9 mouse cellular contexts compared by ENCODE assay signal in the genomic region with DNA sequence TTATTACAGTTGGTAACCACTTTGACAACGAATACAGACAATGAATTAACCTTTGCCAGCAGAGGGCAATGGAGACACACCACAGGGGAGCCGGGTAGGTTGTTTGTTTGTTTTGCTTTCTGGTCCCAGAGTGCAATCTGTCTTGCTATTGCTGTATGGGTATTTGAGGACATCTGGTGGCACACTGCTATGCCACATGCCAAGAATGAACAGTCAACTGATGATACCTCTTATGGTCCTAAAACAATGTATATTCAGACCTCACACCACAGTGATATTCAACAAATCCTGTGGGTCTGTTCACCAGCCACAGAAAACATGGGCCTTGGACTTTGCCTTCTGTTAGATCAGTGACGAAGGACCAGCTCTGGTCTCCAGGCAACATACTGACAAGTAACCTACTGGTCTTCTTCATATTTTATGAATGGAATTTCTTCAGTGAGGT. TPM values are rescaled to one million over a fixed set of nuclear protein-coding genes. Genes with fewer than 3 reads are reported as not detected.
A peak's percentile ranks its signal among the peaks of the same experiment; 100 is the strongest.
DNase-seq lines count a peak whose midpoint lies in the region; ATAC-seq and TF ChIP-seq lines count a peak whose summit lies in the region.
"Had no signal": no experiment of that assay in that cellular context is flagged by ENCODE, and none has a peak within 500 bp of the region (broad histone marks: within the 10 kb centered on the region; RNA-seq: fewer than 3 reads in every experiment).

No protein-coding gene starts in this region.

- DNase-seq in kidney, adult 18-20 months, result peak; percentile 46
- DNase-seq in G1E (ENCODE audit: low spot score), result no peak
- DNase-seq in cerebellum, adult 18-20 months, result peak; percentile 61 to 65
- DNase-seq in kidney, adult 9 months, result peak; percentile 71
- peak; percentile 13 for DNase-seq in retina, postnatal 7 days (ENCODE audit: low read depth, low spot score)
- DNase-seq in forebrain, embryonic 10.5 days (ENCODE audit: extremely low spot score, low spot score), result no peak
- DNase-seq in layer of hippocampus, adult 8-10 months (ENCODE audit: low spot score in 2 of 2), result no peak

- no peaks in the 10 kb centered on the region for H3K36me3 ChIP-seq in kidney, embryonic 14.5 days (ENCODE audit: control insufficient read depth, insufficient read depth, low read length)
- no peaks in the 10 kb centered on the region for H3K36me3 ChIP-seq in G1E (replicated peaks)
- H3K36me3 ChIP-seq in forebrain, embryonic 10.5 days (replicated peaks), result peaks cover 29% of the 10 kb centered on the region

- no peaks in the 10 kb centered on the region for H3K4me1 ChIP-seq in kidney, embryonic 14.5 days (ENCODE audit: control insufficient read depth, insufficient read depth, low read length)
- no peaks in the 10 kb centered on the region for H3K4me1 ChIP-seq in G1E (ENCODE audit: insufficient read depth, low read depth, low read length)
- H3K4me1 ChIP-seq in forebrain, embryonic 10.5 days, result no peaks in the 10 kb centered on the region
- H3K4me1 ChIP-seq: midbrain, embryonic 12.5 days had no signal

- no peaks in the 10 kb centered on the region for H3K27me3 ChIP-seq in kidney, embryonic 14.5 days (ENCODE audit: control insufficient read depth, insufficient read depth, low read length)
- 0 out of 2 replicates have a peak, but pooled peaks cover 2% of the 10 kb centered on the region for H3K27me3 ChIP-seq in G1E (ENCODE audit: insufficient read depth, low read length)
- no peaks in the 10 kb centered on the region for H3K27me3 ChIP-seq in forebrain, embryonic 10.5 days (ENCODE audit: poor library complexity, severe bottlenecking)
- H3K27me3 ChIP-seq: midbrain, embryonic 12.5 days had no signal

- H3K4me3 ChIP-seq in kidney, embryonic 14.5 days (ENCODE audit: low read length), result no peak overlapping the region
- no peak overlapping the region for H3K4me3 ChIP-seq in G1E (ENCODE audit: low read depth, low read length)
- no peak overlapping the region for H3K4me3 ChIP-seq in forebrain, embryonic 10.5 days
- H3K4me3 ChIP-seq: midbrain, embryonic 12.5 days had no signal

- H3K9me3 ChIP-seq in kidney, embryonic 14.5 days (ENCODE audit: control insufficient read depth, low read length), result no peaks in the 10 kb centered on the region
- no peaks in the 10 kb centered on the region for H3K9me3 ChIP-seq in G1E (replicated peaks)
- H3K9me3 ChIP-seq in forebrain, embryonic 10.5 days, result no peaks in the 10 kb centered on the region
- H3K9me3 ChIP-seq: midbrain, embryonic 12.5 days had no signal

- no peak overlapping the region for H3K4me2 ChIP-seq in kidney, embryonic 14.5 days (replicated peaks; ENCODE audit: low read depth, low read length)
- H3K4me2 ChIP-seq: midbrain, embryonic 12.5 days had no signal

- no peak for TF ChIP-seq CTCF in G1E (IDR thresholded peaks at IDR 0.05; ENCODE audit: low read depth, low read length)

- ATAC-seq in kidney, embryonic 14.5 days (ENCODE audit: low FRiP score, low TSS enrichment), result no peak
- peak; percentile 49 for ATAC-seq in G1E (ENCODE audit: extremely low read depth, insufficient number of reproducible peaks, low FRiP score, poor library complexity, severe bottlenecking)

- no peak overlapping the region for H3K27ac ChIP-seq in kidney, embryonic 14.5 days (ENCODE audit: low read depth, low read length)
- H3K27ac ChIP-seq in forebrain, embryonic 10.5 days, result no peak overlapping the region
- H3K27ac ChIP-seq: midbrain, embryonic 12.5 days had no signal

- H3K9ac ChIP-seq in kidney, embryonic 14.5 days (ENCODE audit: low read depth, low read length), result no peak overlapping the region
- H3K9ac ChIP-seq: midbrain, embryonic 12.5 days had no signal

- WGBS in kidney, embryonic 14.5 days, result 38% methylated on average over 3 of the region's 3 CpGs
- WGBS in forebrain, embryonic 10.5 days, result 65% methylated on average over 3 of the region's 3 CpGs

RNA-seq across cellular contexts. Expression of a gene that starts 43.5 kb away (rescaled TPM):
- polyA plus RNA-seq in kidney, embryonic 14.5 days (2014; fragmentation: Nextera tagmentation; extraction: Ambion mirVana), result 11.8 and 18.1 TPM in 2 replicates
- not detected in 2 replicates for total RNA-seq in G1E (2014; fragmentation: Nextera tagmentation)
- total RNA-seq in G1E (2017), result 0.27 and 0.29 TPM in 2 replicates
- polyA plus RNA-seq in G1E (2012), result not detected in 2 replicates
- 10.9 and 11.5 TPM in 2 replicates for polyA plus RNA-seq in forebrain, embryonic 10.5 days (2016; fragmentation: Nextera tagmentation; extraction: Ambion mirVana)
- 10 to 100 TPM; 41.9 to 59.0 (median 47.0) TPM for total RNA-seq in layer of hippocampus, adult 8-10 months (2022)

Comparison
In these comparisons a context has a peak if more than half of its experiments do, and no peak if none do; other contexts are left out.
1. DNase-seq: peak in kidney, adult 18-20 months (single experiment), cerebellum, adult 18-20 months (2 of 2), kidney, adult 9 months (single experiment) and retina, postnatal 7 days (single experiment); none in G1E (single experiment), forebrain, embryonic 10.5 days (single experiment) and layer of hippocampus, adult 8-10 months (0 of 2).
2. RNA of a gene that starts 43.5 kb away (polyA plus RNA-seq): 11.8 to 18.1 TPM in kidney, embryonic 14.5 days and 10.9 to 11.5 TPM in forebrain, embryonic 10.5 days; not detected in G1E; every median in the first group is over 10 times any median in the second.